ENCODE assay signal across 14 mouse cellular contexts in genomic region chr15:25945224-25945623, GRCm38 (mm10). TPM values are rescaled to one million over a fixed set of nuclear protein-coding genes. Genes with fewer than 3 reads are reported as not detected.
DNase-seq lines count a peak whose midpoint lies in the region; ATAC-seq and TF ChIP-seq lines count a peak whose summit lies in the region.
"Had no signal": no experiment of that assay in that cellular context is flagged by ENCODE, and none has a peak within 500 bp of the region (broad histone marks: within the 10 kb centered on the region; RNA-seq: fewer than 3 reads in every experiment).

No protein-coding gene starts in this region.

- no peak for TF ChIP-seq POLR2A in kidney, adult 2 months (IDR thresholded peaks at IDR 0.05; ENCODE audit: low read depth, low read length)

- intact Hi-C loops in gastrocnemius, postnatal 14 days (cut with DNase I; ENCODE audit: low total_unique reads) = no loop called here

- no peaks in the 10 kb centered on the region for H3K27me3 ChIP-seq in kidney, adult 2 months (replicated peaks; ENCODE audit: control insufficient read depth, insufficient read depth, low read length)
- H3K27me3 ChIP-seq in kidney, embryonic 14.5 days (ENCODE audit: control insufficient read depth, insufficient read depth, low read length) = no peaks in the 10 kb centered on the region
- no peaks in the 10 kb centered on the region for H3K27me3 ChIP-seq in heart, postnatal 0 days (ENCODE audit: control insufficient read depth, insufficient read depth, low read length)
- no peaks in the 10 kb centered on the region for H3K27me3 ChIP-seq in stomach, embryonic 15.5 days (replicated peaks)

- 44% methylated on average over 8 of the region's 8 CpGs for WGBS in kidney, adult 2 months
- WGBS in kidney, embryonic 14.5 days = 63% methylated on average over 8 of the region's 8 CpGs
- 37% methylated on average over 8 of the region's 8 CpGs for WGBS in heart, postnatal 0 days
- WGBS in stomach, embryonic 15.5 days = 56% methylated on average over 8 of the region's 8 CpGs

- no peak for ATAC-seq in kidney, embryonic 14.5 days (ENCODE audit: low FRiP score, low TSS enrichment)
- ATAC-seq in heart, postnatal 0 days (ENCODE audit: insufficient read depth, low read depth) = peak; percentile 57
- peak; percentile 51; the same call in 1 of the 2 replicates for ATAC-seq in stomach, embryonic 15.5 days (ENCODE audit: insufficient read depth, low FRiP score, low read depth)
- ATAC-seq in erythroblast, adult 5-6 weeks (replicated peaks; ENCODE audit: low FRiP score, poor library complexity, severe bottlenecking) = no peak
- ATAC-seq: forebrain, embryonic 14.5 days had no signal

- no peak overlapping the region for H3K9ac ChIP-seq in kidney, embryonic 14.5 days (ENCODE audit: low read depth, low read length)
- no peak overlapping the region for H3K9ac ChIP-seq in heart, postnatal 0 days (replicated peaks; ENCODE audit: low read depth, low read length)
- no peak overlapping the region for H3K9ac ChIP-seq in stomach, embryonic 15.5 days
- H3K9ac ChIP-seq: hindbrain, embryonic 13.5 days had no signal

- peak; percentile 61 for DNase-seq in kidney, adult 2 months
- DNase-seq in heart, postnatal 0 days (ENCODE audit: low spot score) = peak; percentile 81
- peak; percentile 42 to 85 for DNase-seq in kidney, postnatal 25 days
- no peak for DNase-seq in cerebellum, postnatal 4 days (ENCODE audit: low spot score in 2 of 2)
- DNase-seq in gastrocnemius, postnatal 14 days = no peak
- DNase-seq: cerebellum, adult 9-11 months; liver; thymus, postnatal 25 days had no signal

- H3K4me1 ChIP-seq in kidney, adult 2 months (ENCODE audit: control insufficient read depth, insufficient read depth, low read length) = peaks cover 45% of the 10 kb centered on the region
- peaks cover 5% of the 10 kb centered on the region; the same call in 1 of the 2 replicates for H3K4me1 ChIP-seq in kidney, embryonic 14.5 days (ENCODE audit: control insufficient read depth, insufficient read depth, low read length)
- peaks cover 23% of the 10 kb centered on the region for H3K4me1 ChIP-seq in heart, postnatal 0 days (ENCODE audit: control insufficient read depth, insufficient read depth)
- H3K4me1 ChIP-seq in stomach, embryonic 15.5 days = peaks cover 2% of the 10 kb centered on the region; the same call in 1 of the 2 replicates

- peak overlapping the region; percentile 71 for H3K27ac ChIP-seq in kidney, adult 2 months (ENCODE audit: insufficient read depth, low read depth, low read length)
- no peak overlapping the region for H3K27ac ChIP-seq in kidney, embryonic 14.5 days (ENCODE audit: low read depth, low read length)
- H3K27ac ChIP-seq in heart, postnatal 0 days (ENCODE audit: low read depth) = peak overlapping the region; percentile 95
- no peak overlapping the region for H3K27ac ChIP-seq in stomach, embryonic 15.5 days
- H3K27ac ChIP-seq: hindbrain, embryonic 13.5 days; layer of hippocampus, adult 2 months had no signal

- no peaks in the 10 kb centered on the region for H3K36me3 ChIP-seq in kidney, adult 2 months (ENCODE audit: control insufficient read depth, insufficient read depth, low read length)
- H3K36me3 ChIP-seq in kidney, embryonic 14.5 days (ENCODE audit: control insufficient read depth, insufficient read depth, low read length) = no peaks in the 10 kb centered on the region
- H3K36me3 ChIP-seq in heart, postnatal 0 days (replicated peaks; ENCODE audit: control insufficient read depth, insufficient read depth, low read length) = no peaks in the 10 kb centered on the region
- H3K36me3 ChIP-seq in stomach, embryonic 15.5 days = no peaks in the 10 kb centered on the region
- H3K36me3 ChIP-seq: hindbrain, embryonic 13.5 days had no signal

- TF ChIP-seq EP300 in heart, postnatal 0 days (IDR thresholded peaks at IDR 0.05; ENCODE audit: low read depth) = 0 out of 2 replicates have a peak, but pooled peaks have one; percentile 42

- H3K4me2 ChIP-seq in kidney, embryonic 14.5 days (replicated peaks; ENCODE audit: low read depth, low read length) = no peak overlapping the region
- H3K4me2 ChIP-seq in heart, postnatal 0 days (ENCODE audit: low read depth, low read length) = peak overlapping the region; percentile 65
- H3K4me2 ChIP-seq in stomach, embryonic 15.5 days = no peak overlapping the region
- H3K4me2 ChIP-seq: hindbrain, embryonic 13.5 days had no signal

- no peaks in the 10 kb centered on the region for H3K9me3 ChIP-seq in kidney, embryonic 14.5 days (ENCODE audit: control insufficient read depth, low read length)
- no peaks in the 10 kb centered on the region for H3K9me3 ChIP-seq in heart, postnatal 0 days (replicated peaks; ENCODE audit: control insufficient read depth, low read length)
- no peaks in the 10 kb centered on the region for H3K9me3 ChIP-seq in stomach, embryonic 15.5 days
- H3K9me3 ChIP-seq: hindbrain, embryonic 13.5 days had no signal

- no peak overlapping the region for H3K4me3 ChIP-seq in kidney, adult 2 months (ENCODE audit: insufficient read depth, low read depth, low read length)
- H3K4me3 ChIP-seq in kidney, embryonic 14.5 days (ENCODE audit: low read length) = no peak overlapping the region
- no peak overlapping the region for H3K4me3 ChIP-seq in heart, postnatal 0 days (ENCODE audit: low read depth, low read length)
- no peak overlapping the region for H3K4me3 ChIP-seq in stomach, embryonic 15.5 days (replicated peaks)
- H3K4me3 ChIP-seq: hindbrain, embryonic 13.5 days; layer of hippocampus, adult 2 months had no signal

- TF ChIP-seq CTCF in kidney, adult 2 months (conservative IDR thresholded peaks at IDR 0.05; ENCODE audit: insufficient read depth, insufficient read length, low read depth, low read length) = no peak
- TF ChIP-seq CTCF in heart, postnatal 0 days (IDR thresholded peaks at IDR 0.05; ENCODE audit: low read depth) = no peak

RNA-seq across cellular contexts. Expression of gene Zfp622, which starts 38.9 kb away (rescaled TPM):
- polyA plus RNA-seq in kidney, adult 2 months (2012; rRNA removed) = 12.4 and 14.9 TPM in 2 replicates
- polyA plus RNA-seq in kidney, embryonic 14.5 days (2014; fragmentation: Nextera tagmentation; extraction: Ambion mirVana) = 38.1 and 38.4 TPM in 2 replicates
- total RNA-seq in heart, postnatal 0 days (2014; rRNA removed; ENCODE audit: low replicate concordance) = 9.2 and 16.9 TPM in 2 replicates
- polyA plus RNA-seq in heart, postnatal 0 days (2015; fragmentation: Nextera tagmentation; extraction: Ambion mirVana) = 10.1 and 11.0 TPM in 2 replicates
- polyA plus RNA-seq in stomach, embryonic 15.5 days (2015; fragmentation: Nextera tagmentation; extraction: Ambion mirVana) = 31.6 and 36.0 TPM in 2 replicates
- 15.7 and 27.9 TPM in 2 replicates for total RNA-seq in erythroblast, adult 5-6 weeks (2015; ENCODE audit: low replicate concordance)
- total RNA-seq in erythroblast, adult 5-6 weeks (2017; ENCODE audit: low replicate concordance) = 12.5 and 24.1 TPM in 2 replicates
- 10 to 100 TPM; 23.8 to 24.7 TPM for total RNA-seq in gastrocnemius, postnatal 14 days (2021)

Comparison
In these comparisons a context has a peak if more than half of its experiments do, and no peak if none do; other contexts are left out.
1. H3K27ac ChIP-seq: peak in kidney, adult 2 months (single experiment) and heart, postnatal 0 days (single experiment); none in kidney, embryonic 14.5 days (single experiment) and stomach, embryonic 15.5 days (single experiment).
2. DNase-seq: peak in kidney, adult 2 months (single experiment), heart, postnatal 0 days (single experiment) and kidney, postnatal 25 days (2 of 2); none in cerebellum, postnatal 4 days (0 of 2) and gastrocnemius, postnatal 14 days (single experiment).
3. ATAC-seq: peak in heart, postnatal 0 days (single experiment) and stomach, embryonic 15.5 days (single experiment); none in kidney, embryonic 14.5 days (single experiment) and erythroblast, adult 5-6 weeks (single experiment).